Mouse (Mus musculus): ENCODE results near the gene Dennd2c.

The Dennd2c gene

DNA sequence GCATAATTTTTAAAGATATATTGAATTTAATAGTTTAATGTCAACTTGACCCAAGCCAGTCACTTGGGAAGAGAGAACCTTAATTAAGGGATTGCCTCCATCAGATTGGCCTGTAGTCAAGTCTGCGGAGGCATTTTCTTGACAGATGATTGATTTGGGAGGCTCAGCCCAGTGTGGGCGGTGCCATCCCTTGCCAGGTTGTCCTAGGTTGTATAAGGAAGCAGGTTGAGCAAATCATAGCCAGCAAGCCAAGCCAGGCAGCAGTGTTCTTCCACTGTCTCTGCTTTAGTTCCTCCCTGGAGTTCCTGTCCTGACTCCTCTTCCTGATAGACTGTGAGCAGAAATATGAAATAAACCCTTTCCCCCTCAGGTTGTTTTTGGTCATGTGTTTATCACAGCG is 21.2 kb downstream of the Dennd2c start:
- no peak for DNase-seq

DNA sequence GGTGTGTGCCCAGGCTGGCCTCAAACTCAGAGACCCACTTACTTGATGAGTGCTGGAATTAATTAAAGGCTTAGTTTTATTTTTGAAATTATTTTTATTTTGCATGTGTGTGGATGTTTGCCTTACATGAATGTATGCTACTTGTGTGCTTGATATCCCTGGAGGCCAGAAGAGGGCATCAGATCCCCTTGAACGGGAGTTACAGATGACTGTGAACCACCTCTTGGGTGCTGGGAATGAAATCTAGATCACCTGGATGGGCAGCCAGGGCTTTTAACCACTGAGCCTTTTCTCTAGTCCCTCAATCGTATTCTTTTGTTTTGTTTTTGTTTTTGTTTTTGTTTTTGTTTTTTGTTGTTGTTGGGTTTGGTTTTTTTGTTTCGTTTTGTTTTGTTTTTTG is 23.7 kb downstream of the Dennd2c start:
- no peak for DNase-seq

DNA sequence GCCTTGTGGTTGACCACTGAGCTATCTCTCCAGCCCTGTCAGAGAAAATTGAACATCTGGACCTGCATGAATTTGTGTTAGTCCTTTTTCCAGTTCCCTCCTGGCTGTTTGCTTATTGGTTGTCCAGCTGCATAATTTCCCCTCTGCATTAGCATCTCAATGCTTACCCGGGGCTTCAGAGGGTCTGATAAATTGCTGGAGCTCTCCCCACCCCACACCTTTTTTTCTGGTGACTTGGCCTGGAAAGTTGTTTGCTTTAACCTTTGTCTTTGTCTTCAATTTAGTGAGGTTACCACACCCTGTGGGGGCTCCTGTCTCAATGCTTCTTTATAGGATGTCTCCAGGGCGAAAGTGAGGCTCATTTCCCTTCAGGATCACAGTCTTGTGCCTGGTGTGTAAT is 24.8 kb downstream of the Dennd2c start:
- no peak for DNase-seq

DNA sequence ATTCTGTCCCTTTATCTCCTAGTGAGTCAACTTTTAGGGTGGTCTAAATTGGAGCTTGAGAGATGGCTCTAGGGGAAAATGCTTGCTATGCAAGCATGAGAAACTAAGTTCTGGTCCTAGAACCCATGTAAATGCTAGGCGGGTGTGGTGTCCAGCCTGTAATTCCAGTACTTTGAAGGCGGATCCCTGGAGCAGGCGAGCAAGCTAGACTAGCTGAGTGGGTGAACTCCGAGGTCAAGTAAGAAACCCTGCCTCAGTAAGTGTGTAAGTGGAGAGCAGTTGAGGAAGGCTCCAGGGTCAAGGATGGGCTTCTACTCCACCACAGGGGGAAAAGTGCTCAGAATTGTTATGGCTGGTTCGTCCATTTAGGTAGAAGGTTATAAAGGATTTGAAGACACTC is 25.3 kb downstream of the Dennd2c start:
- DNase-seq = no peak

DNA sequence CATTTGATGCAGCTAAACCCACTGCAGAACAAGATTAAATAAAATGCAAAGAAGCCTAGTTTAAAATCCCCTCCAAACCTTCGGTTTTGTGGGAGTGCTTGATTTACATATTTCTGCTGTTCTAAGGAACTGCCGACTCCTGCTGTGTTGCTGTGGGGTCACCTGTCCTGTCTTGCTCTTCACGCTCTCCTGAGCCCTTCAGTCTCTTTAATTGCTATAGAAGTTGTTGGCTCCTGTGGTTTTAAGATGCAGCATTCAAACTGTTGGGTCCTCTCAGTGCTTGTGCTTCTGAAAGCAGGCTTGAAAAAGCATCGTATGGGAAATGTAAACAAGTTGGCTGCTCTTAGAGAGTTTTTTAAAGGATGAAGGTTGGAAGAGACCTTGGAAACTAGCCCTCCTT is 25.8 kb downstream of the Dennd2c start:
- no peak for DNase-seq

DNA sequence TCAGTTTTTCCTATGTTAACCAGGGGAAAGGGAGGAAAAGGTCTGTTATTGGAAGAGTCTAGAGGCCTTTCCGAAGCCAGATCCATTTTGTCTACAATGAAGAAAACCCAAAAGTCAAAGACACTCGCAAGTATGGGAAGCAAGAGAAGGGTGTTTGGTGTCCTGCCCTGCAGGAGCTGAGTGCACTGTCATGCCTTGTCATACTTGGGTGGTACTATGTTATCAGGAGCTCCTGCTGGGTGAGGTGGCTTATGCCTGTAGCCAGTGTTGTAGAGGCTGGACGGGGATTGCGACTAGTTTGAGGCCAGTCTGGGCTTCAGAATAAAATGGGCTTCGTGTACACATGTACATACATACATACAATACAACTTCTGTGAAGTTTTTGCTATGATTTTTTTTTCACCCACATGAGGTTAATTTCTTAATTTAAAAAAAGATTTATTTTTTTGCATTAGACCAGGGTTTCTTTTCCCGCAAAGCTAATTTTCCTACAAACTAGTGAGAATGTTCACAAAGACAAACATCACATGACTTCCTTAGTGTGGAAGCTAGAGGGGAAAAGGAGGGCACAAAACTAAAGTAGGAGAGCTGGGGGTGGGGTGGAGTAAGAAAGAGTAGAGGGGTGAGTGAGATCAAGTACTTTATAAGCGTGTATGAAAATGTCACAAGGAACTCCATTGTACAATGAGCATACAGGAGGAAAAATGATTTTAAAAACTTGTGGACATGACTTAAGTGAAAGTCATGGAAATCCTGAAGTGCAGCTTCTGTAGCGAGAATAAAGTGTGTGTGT is 27.2 kb downstream of the Dennd2c start:
- no peak for DNase-seq

DNA sequence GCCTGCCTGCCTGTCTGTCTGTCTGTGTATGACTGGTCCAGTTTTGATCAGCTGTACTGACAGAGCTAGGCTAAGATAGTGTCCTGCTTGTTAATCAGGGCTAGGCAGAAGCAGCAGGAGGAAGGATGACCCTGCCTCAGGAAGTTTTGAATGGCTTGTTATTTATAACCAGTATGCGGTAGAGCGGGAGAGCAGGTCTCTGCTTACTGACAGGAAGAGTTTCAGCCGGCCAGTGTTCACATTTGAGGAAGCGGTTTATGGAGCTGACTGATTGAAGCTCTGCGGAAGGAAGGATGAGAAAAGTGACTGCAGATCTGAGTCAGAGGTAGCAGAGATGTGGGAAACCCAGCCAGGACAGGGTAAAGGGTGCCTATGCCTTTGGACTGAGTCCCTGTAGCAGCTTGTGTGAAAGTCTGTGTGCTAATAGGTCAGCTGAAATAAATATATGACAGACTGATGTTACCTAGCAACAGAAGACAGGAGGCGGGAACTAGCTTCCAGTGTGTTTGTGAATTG is 27.9 kb downstream of the Dennd2c start:
- peak; percentile 21 to 29 for DNase-seq

DNA sequence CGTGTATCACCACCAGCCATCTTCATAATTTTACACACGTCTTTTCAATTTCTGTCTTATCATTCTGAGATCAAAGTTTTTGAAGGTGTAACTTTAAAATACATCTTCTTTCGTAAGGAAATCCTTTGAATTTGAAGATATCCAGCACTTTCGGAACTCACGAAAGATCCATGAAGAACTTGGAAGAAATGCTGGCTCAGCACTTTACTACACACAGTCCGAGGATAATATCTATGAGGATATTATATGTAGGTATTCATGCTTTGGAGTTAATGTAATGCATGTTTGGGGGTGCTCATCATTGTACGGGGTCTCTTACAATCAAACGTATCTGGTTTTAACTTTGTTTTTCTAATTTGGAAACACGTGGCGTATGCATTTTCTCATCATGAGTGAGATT is 30.7 kb downstream of the Dennd2c start:
- no peak for DNase-seq

DNA sequence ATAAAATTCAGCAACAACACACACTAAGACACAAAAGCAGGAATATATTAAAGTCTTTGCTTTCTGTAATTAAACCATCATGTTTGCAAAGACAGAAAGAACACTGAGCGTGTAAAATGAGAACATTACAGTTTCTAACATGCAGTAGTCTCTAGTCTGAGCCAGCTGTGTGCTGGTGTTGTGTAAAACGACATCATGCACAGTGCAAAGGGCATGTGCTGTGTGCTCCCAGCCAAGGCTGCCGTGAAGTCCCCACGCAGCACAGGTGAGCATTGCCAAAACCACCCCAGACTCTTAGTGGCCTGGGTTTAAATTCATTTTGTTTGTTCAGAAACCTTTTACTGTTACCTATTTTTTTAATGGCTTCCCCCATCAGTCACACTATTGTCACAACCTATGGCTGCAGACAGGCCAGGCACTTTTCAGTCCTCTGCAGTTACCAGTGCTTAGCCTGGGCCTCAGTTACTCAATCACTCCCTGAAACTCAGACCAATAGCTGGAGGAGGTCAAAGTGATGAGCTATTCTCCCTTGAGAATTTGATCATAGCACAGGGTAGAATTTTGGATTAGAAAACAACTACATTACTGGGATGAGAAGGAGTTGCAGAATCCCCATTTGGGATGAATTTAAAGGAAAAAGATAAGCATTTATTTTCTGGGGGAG is 34.1 kb downstream of the Dennd2c start:
- no peak for DNase-seq

DNA sequence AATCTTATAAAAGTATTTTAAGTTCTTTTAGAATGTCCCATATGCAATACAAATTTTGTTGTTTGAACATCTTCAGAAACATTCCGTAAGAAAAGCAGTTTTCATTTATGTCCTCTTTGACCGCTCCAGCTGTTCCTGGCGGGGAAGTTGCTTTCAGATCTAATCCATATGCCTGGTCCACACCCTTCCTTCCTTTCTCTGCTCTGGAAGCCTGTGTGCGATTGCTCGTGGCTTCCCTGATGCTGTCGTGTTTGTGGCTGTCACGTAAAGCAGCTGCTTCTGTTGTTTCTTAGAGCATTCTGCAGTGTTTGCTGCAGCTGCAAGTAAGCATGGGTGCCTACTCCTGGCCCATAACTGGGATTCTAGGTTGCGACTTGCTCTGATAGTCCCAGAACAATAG is 36.6 kb downstream of the Dennd2c start:
- peak; percentile 13 to 14 for DNase-seq

DNA sequence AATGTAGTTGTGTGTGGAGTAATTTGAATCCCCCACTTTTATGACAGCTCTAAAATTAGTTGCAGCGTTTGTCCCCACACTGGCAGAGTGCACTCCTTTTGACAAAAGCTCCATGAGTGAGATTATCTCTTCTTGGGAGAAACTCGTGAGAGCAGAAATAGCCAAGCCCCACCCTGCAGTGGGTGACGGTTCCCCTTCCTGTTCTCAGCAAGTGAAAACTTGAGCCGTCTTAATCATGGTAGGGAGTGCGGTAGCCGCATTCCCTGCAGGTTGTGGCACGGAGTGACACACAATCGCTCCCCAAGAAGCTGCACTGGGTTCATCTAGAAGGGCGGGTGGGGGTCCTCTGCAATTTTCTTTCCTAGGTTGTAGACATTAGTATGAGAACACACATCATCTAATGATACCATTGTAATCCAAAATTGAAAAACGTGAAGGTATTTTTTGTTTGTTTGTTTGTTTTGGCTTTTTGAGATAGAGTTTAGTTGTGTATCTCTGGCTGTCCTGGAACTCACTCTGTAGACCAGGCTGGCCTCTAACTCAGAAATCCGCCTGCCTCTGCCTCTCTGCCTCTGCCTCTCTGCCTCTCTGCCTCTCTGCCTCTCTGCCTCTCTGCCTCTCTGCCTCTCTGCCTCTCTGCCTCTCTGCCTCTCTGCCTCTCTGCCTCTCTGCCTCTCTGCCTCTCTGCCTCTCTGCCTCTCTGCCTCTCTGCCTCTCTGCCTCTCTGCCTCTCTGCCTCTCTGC is 37.9 kb downstream of the Dennd2c start:
- DNase-seq = peak in 1 of 2 experiments; percentile 26

DNA sequence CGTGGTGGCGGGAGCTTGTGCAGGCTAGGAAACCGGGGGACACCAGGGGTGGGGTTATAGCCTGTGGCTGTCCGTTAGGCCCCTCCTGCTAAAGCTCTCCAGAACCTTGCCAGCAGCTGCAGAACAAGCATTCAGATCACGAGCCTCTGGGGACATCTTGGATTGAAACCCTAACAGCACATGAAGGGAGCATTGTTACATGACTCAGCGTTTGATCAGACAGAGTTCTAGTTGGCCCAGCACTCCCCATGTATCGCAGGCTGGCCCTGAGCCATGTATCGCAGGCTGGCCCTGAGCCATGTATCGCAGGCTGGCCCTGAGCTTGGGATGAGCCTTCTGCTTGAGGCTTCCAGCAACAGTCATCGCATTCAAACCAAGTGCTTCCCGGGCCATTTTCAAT is 38.9 kb downstream of the Dennd2c start:
- DNase-seq = no peak

DNA sequence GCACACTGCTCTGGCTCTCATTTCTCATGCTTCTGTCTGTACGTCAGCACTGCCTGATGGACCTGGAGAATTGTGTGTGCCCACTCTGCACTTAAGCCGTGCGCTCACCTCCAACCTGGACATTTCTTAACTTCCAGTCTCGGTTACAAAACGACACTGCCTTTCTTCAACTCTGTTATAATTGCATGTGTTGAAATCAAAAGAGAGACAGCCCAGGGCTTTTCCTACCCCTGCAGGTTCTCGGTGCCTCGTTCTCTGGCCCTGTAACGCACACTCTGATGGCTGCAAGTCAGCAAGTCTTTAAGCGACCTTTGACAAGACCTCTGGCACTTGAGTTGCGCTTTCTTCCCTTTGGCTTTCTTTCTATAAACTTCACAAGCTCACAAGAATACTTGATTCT is 40.0 kb downstream of the Dennd2c start:
- no peak for DNase-seq

DNA sequence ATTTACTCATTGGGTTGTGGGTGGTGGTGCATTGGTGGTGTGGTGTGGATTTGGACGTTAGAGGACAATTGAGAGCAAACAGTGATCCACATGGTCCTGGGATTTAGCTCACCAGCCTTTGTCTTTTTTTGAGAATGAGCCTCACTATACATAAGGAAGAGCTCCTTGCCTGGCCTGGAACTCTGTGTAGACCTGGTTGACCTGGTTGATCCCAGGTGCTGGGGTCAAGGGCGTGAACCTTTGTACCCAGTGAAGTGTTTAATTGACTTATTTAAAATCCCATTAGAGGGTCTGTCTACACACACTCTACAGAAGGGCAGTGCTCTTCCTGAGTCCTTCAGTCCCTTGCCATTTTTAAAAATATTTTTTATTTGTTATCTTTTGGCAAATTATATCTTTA is 42.9 kb downstream of the Dennd2c start:
- DNase-seq = no peak

DNA sequence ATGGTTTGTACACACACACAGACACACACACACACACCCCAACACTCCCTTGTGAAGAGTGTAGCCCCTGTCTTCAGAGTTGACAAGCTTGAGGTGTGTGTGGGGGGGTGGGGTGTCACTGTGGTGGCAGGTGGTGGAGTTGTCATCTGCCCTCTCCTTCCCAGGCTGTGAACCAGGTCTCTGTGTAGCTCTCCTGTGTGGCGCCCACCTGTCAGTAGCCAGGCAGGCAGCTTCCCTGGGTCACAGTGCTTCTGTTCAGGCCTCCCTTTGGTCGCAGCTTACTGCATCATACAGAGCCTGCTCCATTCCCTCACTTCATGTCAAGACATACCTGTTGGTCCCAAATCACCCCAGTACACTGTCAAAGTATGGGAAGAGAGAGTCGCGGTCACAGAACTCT is 43.4 kb downstream of the Dennd2c start:
- no peak for DNase-seq

DNA sequence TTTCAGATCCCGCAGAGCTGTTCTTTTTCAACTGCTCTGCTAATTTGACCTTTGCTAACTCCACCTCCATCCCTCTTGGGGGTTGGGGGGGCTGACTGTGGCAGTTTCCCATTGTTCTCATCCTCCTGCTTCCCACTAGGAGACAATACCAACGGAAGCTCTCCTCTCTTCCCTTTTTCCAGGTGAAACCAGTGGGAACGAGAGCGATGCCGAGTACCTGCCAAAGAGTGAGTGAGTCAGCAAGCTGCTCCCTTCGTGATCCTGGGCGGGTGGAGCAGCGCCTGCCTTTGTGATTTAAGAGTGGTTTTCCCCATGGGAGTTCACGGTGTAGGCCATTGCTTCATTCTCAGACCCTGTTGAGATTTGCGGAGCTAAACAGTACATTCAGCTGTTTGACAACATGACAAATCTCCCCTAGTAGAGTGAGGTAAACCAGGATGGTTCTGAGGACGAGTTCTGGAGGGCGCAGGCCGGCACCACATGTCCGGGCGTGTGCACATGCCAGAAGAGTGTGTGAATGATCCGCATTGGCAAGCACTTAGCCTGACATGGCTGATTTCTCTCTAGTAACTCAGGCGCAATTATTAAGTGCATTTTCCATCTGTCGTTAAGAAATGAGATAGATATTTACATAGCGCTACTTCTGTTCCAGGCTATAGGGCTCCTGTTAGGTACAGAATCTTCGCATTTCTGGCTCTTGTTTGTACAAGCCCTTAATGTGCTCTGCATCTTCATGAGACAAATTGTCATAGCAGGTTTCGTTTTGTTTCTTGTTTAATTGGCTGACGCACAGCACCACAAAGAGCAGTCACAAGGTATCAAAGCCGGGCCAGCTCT is 44.1 kb downstream of the Dennd2c start:
- no peak for DNase-seq

DNA sequence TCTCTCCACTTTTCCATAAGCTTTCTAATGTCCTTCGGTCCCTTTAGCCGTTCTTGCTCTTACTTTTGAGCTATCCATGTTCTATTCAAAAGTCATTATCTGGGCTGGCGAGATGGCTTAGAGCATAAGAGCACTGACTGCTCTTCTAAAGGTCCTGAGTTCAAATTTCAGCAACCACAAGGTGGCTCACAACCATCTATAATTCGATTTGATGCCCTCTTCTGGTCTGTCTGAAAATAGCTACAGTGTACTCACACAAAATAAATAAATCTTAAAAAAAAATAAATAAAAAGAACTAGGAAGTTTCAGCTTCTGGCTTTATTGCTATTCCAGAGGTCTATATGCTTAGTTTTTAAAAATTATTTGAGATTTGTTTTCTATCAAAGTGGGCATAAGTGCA is 45.4 kb downstream of the Dennd2c start:
- no peak for DNase-seq

DNA sequence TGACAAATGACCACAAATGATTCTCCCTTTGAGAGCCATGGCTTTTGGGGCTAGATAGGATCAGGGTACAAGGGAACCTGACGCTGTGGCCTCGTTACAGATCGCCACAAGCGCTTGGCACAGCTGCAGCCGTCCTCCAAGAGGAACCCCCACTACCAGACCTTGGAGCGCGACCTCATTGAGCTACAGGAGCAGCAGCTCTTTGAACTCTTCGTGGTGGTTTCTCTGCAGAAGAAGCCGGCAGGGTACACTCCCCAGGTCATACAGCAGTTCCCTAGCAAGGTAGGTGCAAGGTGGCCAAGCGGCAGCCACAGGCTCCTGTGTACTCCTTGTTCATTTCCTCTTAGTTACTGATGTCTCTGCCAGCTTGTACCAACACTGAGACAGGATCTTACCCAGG is 46.5 kb downstream of the Dennd2c start:
- no peak for DNase-seq

DNA sequence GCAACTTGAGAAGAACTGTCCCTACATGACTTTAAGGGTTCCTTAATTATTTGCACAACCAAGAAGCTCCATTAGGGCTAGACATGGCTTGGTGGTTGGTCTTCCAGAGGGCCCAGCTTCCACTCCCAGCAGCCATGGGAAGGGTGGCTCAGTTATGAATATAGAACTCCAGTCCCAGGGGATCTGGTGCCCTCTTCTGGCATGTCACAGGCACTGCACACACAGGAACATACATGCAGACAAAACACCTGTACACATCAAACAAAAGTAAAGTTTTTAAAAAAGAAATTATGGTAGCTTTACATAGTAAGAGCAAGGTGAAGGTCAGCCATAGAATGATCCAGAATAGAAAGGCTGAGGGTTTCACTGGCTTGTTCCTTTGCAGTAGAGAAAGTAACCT is 51.4 kb downstream of the Dennd2c start:
- DNase-seq = no peak

DNA sequence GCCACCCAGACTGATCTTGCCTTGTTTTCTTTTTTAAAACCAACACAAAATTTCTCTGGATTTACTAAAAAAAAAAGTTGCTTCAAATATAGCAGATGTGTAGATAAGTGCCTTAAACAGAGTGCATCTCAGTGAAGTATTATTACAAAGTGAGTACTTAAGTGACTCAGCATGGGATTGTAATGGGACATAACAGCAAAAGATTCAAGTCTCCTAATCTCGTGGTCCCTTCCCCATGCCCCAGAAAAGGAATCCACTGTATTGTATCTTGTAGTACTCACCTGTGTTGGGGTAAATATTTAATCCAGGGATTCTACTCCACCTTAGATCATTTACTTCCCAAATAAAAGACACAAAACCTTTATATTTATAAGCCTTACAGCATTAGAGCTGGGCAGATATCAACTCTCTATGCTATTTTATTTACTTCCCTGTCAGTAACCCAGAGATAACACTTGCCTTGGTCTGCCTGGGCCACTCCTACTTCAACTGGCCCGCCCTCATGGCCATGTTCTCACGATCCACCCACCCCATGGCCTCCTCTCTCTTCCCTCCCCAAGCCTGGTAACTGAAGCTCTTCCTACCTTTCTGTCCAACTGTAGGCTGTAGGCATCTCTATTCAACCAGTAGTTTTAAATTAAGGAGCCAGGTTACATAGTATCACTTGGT is 57.0 kb downstream of the Dennd2c start:
- no peak for DNase-seq

DNA sequence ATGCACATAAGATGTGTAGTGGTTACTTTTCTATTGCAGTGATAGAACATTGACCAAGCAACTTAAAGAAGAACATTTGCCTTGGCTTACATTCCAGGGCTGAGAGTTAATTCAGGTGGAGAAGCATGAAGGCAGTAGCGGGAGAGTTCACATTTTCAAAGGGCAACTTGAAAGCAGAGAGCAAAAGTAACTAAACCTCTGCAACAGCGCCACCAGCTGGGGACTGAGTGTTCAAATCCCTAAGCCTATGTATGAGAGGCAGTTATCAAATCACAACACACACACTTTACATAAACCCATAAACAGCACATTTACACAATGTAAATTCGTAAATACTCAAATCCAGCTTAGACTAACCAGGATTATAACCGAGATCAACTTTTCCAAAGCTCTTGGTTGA is 67.4 kb downstream of the Dennd2c start:
- peak; percentile 67 to 84 for DNase-seq
